Mouse (Mus musculus) hindlimb bud, embryonic 11.5 days (tissue): Measurements from ENCODE around the gene Itpripl2.

Experiments
- DNase-seq: peaks from one replicate; pipeline ENCODE4 v3.0.0-alpha.2; 2012; ENCODE audit warnings: low read depth, low spot score; ENCODE audit errors: extremely low spot score

The Itpripl2 gene

DNA sequence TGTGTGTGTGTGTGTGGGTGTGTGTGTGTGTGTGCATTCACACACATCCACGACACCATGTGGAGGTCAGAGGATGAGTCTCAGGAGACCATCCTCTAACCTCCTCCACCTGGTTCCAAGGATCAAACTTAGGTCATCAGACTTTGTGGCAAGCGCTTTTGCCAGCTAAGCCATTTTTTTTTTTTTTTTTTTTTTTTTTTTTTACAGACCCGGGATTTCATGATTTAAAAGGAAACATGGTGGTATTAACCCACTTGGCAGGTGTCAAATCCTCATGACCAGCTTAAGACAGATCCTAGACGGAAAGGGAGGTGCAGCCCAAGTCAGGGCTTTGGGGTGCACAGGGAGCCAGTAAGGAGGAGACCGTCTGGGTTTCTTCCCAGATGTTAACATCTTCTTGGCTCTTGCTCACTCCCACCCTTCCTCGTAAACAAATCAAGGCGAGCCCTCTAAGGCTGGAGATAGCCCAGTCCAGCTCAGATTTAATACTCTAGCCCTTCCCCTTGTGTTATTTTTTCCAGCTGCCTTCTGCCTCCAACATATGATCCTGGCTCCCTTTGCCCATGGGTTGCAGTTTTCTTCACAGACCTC lies 47.8 kb downstream of the Itpripl2 start:
- no peak for DNase-seq

DNA sequence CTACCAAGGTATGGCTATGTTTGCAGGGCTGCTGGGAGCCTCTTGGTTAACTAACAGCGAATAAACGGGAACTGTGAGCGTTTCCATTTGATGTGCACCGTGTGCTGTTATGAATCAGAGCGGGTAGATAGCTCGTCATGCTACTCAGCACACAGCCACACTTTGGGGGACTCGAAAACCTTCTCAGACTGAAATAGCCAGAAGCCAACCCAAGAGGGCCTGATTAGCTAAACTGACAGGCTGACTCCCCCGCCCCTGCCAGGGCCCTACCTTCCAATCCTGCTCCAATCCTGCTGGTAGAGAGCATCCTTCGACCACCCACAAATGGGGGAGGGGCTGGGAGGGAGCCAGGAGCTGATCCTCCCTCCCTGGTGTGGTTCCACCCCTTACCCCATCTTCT lies 48.4 kb downstream of the Itpripl2 start:
- DNase-seq = no peak

DNA sequence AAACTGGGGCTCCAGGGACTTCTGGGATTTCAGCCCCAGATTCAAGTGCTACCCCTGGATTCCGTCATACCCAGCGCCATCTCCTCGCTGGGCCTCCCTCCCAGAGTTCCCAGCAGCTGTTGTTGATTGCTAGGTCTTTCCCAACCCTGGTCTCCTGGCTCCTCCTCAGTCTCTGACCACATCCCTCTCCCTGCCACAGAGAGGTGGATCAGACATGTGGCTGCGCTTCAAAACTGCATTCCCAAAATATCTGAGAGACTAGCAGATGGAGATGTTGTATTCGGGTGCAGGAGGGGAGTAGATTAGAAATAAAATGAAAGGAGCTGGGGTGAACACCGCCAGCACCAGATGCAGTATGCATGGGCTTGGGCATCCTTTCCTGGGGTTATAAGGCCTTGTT lies 50.2 kb downstream of the Itpripl2 start:
- no peak for DNase-seq

DNA sequence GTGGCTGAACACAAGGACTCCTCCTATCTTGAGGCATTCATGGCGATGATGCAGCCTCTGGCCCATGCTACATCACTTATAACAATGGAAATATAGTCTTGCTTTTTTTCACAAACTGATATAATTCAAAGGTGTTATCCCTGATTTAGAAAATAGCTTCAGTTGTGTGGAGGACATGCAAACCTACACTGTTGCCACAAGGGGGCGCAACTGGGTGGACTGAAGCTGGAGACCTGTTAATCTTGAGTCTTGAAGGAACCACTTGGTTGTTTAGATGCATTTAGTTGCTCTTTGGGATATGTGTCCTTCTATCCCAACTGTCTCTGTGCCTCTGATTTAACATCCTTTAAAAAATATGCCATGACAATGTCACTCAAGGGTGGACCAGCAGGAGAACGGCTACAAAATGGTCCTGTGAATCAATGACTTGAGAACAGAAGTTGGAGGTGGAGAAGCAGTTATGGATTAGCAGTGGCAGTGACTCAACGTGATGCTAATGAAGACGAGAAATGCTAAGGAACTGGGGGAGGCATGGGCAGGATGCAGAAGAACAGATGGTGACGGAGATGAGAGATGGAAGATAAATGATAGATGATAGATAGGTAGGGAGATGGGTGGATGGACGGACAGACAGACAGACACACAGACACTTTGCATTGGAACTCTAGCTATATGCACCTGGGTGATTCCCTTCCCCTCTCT lies 54.5 kb downstream of the Itpripl2 start:
- DNase-seq = no peak
